Mouse (Mus musculus): ENCODE measurements at regions not wholly inside any gene's neighbourhood (a gene's known extent, or its start where the extent isn't known, plus 50 kb on each side); places are given as distances from the start of the nearest gene placed in this dataset.

GRCm38 (mm10) chr3:104712711-104713110 lies 68.1 kb upstream of the Ppm1j start:
- DNase-seq, result no peak
- intact Hi-C loops (cut with DNase I), result loop anchor here (5.0 kb wide), 2 partner anchors 255 to 345 kb away; no protein-coding TSS in a partner anchor

DNA sequence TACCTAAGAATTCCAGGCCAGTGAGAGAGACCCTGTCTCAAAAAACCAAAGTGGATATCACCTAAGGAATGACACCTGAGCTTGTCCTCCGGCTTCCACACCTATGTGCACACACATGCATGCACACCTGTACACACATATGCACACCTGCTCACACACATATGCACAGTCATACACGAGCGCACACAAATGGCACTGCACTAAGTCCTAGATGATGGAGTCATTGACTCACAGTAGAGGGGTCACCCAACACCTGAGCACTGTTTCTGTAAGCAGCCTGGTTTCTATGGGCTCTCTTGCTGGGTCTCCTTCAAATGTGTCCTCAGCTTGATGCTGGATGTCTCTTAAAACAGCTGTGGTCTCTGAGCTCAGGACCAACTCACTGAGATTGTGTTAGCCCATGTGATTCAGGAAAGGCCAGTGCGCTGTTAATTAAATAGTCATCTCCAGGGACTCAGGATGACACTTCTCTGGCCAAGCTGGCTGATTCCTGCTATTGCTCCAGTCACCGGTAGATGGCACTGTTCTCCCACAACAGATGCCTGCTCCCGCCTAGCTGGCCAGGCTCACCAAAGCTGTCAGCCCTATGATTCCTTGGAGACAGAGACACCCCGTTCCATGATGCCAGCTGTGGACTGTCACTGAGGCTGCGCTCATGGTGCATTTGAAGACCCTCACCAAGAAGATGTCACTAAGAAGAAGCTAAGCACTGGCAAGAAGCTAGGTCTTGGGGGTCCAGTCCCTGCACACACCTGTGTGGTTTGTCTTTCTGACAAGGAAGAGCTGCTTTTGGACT lies 66.8 kb upstream of the Ppm1j start:
- intact Hi-C loops (cut with DNase I), result loop anchor here (1.0 to 5.0 kb wide), 3 partner anchors 64 to 343 kb away; no protein-coding TSS in a partner anchor
- DNase-seq, result peak; percentile 44 to 61

DNA sequence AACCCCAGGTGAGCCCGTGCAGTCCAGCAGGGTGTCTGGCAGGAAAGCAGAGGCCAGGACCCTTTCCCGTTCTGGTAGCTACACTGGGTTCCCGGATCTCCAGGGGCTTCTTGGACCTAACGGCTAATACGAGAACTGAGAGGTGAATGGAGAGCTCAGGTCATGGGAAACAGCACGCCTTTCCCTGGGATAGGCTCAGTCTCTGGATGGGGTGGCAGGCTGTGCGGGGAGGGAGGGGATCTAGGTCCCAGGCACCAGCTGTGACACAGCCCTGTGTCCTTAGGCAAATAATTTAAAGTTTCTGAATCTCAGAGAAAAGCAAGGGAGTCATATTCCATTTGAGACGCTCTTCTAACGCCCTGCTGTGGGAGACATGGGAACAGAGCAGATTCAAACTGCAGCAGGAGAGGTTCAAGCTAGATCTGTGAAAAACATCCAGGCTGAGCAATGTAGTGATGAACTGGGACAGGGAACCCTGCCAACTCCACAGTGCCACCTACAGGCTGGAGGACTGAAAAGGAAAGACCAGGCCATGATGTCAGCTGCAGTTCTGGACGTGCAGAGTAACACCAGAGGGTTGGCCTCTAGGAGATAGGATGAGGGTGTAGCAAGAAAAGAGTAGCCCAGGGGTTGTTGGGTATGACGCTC lies 66.1 kb upstream of the Ppm1j start:
- DNase-seq, result no peak
- intact Hi-C loops (cut with DNase I), result loop anchor here (1.0 to 5.0 kb wide), 3 partner anchors 63 to 342 kb away; no protein-coding TSS in a partner anchor

Measured in gastrocnemius, postnatal 36 days (tissue).